Mouse (Mus musculus): ENCODE results near the gene B4galt2. TPM values are rescaled to one million over a fixed set of nuclear protein-coding genes. Genes with fewer than 3 reads are reported as not detected.
A peak's percentile ranks its signal among the peaks of the same experiment; 100 is the strongest.

The B4galt2 gene
- polyA plus RNA-seq, 1 experiment, result 106 TPM

DNA sequence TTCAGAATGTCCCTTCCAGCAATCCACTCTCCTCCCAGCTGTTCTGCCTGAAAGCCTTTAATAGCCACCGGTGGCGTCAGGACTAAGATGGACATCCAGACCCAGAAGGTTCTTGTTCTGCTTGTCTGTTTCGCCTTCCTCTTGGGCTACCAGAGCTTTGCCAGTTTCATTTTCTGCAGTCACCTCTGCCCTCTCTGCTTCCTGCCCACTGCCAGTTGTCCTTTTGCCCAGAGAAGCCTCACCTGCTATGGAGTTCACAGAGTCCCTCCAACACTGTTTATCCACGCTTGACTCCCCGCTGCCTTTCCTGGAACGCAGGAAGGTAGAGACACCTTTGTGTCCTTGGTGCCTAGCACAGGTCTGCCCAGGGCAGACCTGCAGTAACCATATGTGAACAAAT is 43.9 kb downstream of the B4galt2 start:
- DNase-seq (ENCODE audit: extremely low spot score in 1 of 2, low spot score in 1 of 2), result no peak

DNA sequence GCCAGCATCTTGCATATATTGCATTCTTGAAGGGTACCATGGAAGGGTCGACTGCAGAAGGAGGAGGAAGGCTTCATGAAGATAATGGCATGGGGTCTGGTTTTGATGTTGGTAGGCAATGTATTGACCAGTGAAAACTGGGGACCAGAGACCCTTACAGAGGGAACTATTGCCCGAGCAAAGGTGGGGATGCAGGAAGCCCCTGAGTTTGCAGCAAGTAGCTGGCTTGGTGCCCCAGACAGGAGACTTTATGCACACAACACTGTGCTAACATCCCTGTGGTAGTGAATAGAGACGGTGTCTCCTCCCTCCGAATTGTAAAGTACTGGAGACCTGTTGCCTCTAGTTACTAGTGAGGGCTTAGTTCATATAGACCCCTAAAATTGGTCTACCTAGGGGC is 46.0 kb downstream of the B4galt2 start:
- no peak for DNase-seq (ENCODE audit: extremely low spot score in 1 of 2, low spot score in 1 of 2)

GRCm38 (mm10) chr4:117836204-117836767 is 47.0 kb downstream of the B4galt2 start:
- peak; percentile 65 to 87 for DNase-seq (ENCODE audit: extremely low spot score in 1 of 2, low spot score in 1 of 2)

- peak in 1 of 2 experiments; percentile 70 for DNase-seq (ENCODE audit: extremely low spot score in 1 of 2, low spot score in 1 of 2)
Observed at GRCm38 (mm10) chr4:117835531-117836111, 47.7 kb downstream of the B4galt2 start.

GRCm38 (mm10) chr4:117834845-117835530 is 48.3 kb downstream of the B4galt2 start:
- DNase-seq (ENCODE audit: extremely low spot score in 1 of 2, low spot score in 1 of 2), result peak in 1 of 2 experiments; percentile 55

DNA sequence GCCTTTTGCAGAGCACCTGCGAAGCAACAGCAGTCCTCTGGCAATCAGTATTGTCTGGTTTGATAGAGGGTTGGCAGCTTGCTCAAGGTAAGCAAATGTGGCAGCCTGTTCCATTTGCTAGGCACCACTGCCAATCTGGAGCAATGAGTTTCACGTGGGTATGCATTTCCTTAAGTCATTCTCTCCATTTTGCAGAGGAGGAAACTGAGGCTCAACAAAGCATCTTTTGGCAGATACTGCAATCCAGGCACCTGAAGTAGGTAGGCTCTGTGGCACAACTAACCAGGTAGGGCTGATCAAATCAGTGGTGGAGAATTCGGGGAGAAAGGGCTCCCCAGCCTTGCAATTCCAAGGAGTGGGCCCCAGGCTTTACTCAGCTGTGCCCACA is 48.8 kb downstream of the B4galt2 start, which contains the start of gene Slc6a9:
Slc6a9 (plus strand) TSS at position 50 of the 388 bp plus-strand sequence.
- no peak for DNase-seq (ENCODE audit: extremely low spot score in 1 of 2, low spot score in 1 of 2)

- DNase-seq (ENCODE audit: extremely low spot score in 1 of 2, low spot score in 1 of 2), result no peak
Observed at GRCm38 (mm10) chr4:117831920-117832691, 51.2 kb downstream of the B4galt2 start.

GRCm38 (mm10) chr4:117831499-117831898 is 51.8 kb downstream of the B4galt2 start:
- no peak for DNase-seq (ENCODE audit: extremely low spot score in 1 of 2, low spot score in 1 of 2)

- no peak for DNase-seq (ENCODE audit: extremely low spot score in 1 of 2, low spot score in 1 of 2)
Observed at GRCm38 (mm10) chr4:117830801-117831200, 52.5 kb downstream of the B4galt2 start.

DNA sequence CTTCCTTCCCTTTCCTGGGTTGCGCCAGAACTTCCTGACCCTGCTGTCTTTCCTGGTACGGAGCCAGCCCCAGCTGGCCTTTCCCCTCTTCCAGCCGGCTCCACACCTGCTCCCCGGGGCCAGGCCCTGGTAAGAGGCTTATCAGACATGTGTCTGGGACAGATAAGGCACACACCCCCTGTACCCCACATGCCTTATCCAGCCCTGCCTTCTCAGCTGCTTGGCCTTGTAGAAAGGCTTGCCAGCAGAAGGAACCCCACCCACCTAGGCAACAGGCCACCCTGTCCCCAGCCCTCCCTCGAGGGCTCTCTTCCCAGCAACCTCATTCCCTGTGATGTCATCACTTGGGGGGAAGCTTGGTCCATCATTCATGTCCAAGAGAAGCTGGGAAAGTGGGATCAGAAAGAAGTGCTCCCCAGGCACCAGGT is 53.1 kb downstream of the B4galt2 start:
- no peak for DNase-seq (ENCODE audit: extremely low spot score in 1 of 2, low spot score in 1 of 2)

DNA sequence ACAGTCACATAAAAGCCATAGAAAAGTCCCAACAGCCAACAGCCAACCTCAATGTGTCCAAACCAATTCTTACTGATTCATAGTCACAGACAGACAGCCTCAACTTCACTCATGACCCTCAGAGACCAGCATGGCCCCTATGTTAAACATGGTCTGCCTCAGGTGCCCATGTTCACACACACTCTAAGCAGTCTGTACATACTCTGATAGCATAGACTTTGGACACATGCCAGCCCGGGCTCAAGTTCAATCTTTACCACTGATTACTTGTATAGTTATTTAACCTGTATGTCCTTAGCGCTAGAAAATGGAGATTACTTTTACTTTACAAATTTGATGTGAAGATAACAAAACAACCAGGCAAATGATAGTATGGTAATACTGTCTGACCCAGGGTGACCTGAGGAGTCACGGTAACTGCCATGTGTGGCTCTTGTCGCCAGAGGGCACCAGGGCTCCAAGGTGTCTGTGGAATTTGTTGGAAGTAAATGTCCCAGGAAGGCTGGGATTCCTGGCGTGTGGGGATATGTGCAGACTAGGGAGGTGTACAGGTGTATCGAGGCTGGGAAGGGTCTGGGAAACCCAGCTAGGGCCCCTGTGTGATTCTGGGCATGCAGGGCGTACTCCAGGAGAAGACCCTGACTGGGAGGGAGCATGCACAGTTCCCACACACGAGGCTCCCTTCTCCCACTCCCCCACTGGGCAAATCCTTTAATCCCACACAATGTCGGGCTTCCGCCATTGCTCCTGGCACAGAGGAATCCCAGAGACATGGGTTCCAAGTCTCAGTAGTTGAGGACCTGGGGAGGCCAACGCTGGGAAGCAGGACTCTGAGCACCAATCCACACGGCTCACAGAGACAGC is 53.8 kb downstream of the B4galt2 start:
- DNase-seq (ENCODE audit: extremely low spot score in 1 of 2, low spot score in 1 of 2), result peak in 1 of 2 experiments; percentile 74

DNA sequence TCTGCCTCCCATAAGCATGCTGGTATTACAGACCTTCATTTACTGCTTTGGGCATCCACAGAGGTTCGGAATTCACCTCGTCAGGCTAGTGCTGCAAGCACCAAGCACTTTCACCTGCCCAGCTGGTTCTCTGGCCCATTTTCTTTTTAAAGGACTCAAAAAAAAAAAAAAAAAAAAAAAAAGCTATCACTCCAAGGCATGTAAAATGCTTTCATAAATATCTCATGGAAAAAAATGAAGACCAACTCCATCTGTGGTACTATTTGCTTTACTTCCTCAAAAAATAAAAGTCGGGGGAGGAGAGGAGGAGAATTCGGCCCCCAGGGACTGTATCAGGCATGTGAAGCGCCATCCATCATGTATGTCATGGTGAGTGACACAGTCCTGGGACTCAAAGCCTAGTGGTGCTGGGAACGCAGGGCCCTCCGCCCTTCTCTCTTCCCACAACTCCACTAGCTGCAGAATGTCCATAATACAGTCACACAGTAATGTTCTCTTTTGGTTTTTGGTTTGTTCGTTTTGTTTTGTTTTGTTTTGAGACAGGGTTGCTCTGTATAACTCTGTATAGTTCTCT is 54.6 kb downstream of the B4galt2 start:
- DNase-seq (ENCODE audit: extremely low spot score in 1 of 2, low spot score in 1 of 2), result no peak

Other genes starting within 250 kb of the B4galt2 start
- 45.9 and 47.8 TPM in 2 replicates for gene Dmap1, start 201.2 kb downstream of the B4galt2 start, polyA plus RNA-seq (2012; rRNA removed)
- not detected in 2 replicates for gene Gm12845, start 159.1 kb downstream of the B4galt2 start, polyA plus RNA-seq (2012; rRNA removed)
- gene Klf17, start 117.8 kb downstream of the B4galt2 start, polyA plus RNA-seq (2012; rRNA removed), result 0.04 TPM in 2 replicates
- gene Slc6a9, start 49.0 kb downstream of the B4galt2 start, polyA plus RNA-seq (2012; rRNA removed), result 79.0 and 93.0 TPM in 2 replicates
- 2.1 and 2.9 TPM in 2 replicates for gene Ccdc24, start 10.9 kb downstream of the B4galt2 start, polyA plus RNA-seq (2012; rRNA removed)
- 722 and 766 TPM in 2 replicates for gene Atp6v0b, start 3.8 kb upstream of the B4galt2 start, polyA plus RNA-seq (2012; rRNA removed)
- gene Dph2, start 8.5 kb upstream of the B4galt2 start, polyA plus RNA-seq (2012; rRNA removed), result 12.8 and 13.5 TPM in 2 replicates
- 202 and 211 TPM in 2 replicates for gene Ipo13, start 31.5 kb upstream of the B4galt2 start, polyA plus RNA-seq (2012; rRNA removed)
- gene Artn, start 46.3 kb upstream of the B4galt2 start, polyA plus RNA-seq (2012; rRNA removed), result 4.3 TPM in 2 replicates

All from frontal cortex, adult 2 months (tissue).